Mouse (Mus musculus): ENCODE data around the gene Gadd45b.

Gene Gadd45b

GRCm38 (mm10) chr10:80935241-80935640, 5.4 kb downstream of the Gadd45b start:
- DNase-seq (ENCODE audit: low spot score) = no peak

GRCm38 (mm10) chr10:80935698-80936097, 5.8 kb downstream of the Gadd45b start:
- no peak for DNase-seq (ENCODE audit: low spot score)

- no peak for DNase-seq (ENCODE audit: low spot score)
These were observed 6.4 kb downstream of the Gadd45b start for GRCm38 (mm10) chr10:80936135-80936809.

GRCm38 (mm10) chr10:80936810-80937164, 6.9 kb downstream of the Gadd45b start:
- no peak for DNase-seq (ENCODE audit: low spot score)

GRCm38 (mm10) chr10:80937646-80938045, 7.8 kb downstream of the Gadd45b start:
- DNase-seq (ENCODE audit: low spot score) = no peak

GRCm38 (mm10) chr10:80938831-80939550, 9.1 kb downstream of the Gadd45b start:
- DNase-seq (ENCODE audit: low spot score) = no peak

- DNase-seq (ENCODE audit: low spot score) = peak; percentile 78
These were observed 9.8 kb downstream of the Gadd45b start for GRCm38 (mm10) chr10:80939671-80940070.

GRCm38 (mm10) chr10:80940320-80940987, 10.6 kb downstream of the Gadd45b start:
- no peak for DNase-seq (ENCODE audit: low spot score)

GRCm38 (mm10) chr10:80940988-80941347, 11.1 kb downstream of the Gadd45b start:
- no peak for DNase-seq (ENCODE audit: low spot score)

- DNase-seq (ENCODE audit: low spot score) = no peak
These were observed 13.0 kb downstream of the Gadd45b start for GRCm38 (mm10) chr10:80942919-80943318.

GRCm38 (mm10) chr10:80943701-80944100, 13.8 kb downstream of the Gadd45b start:
- DNase-seq (ENCODE audit: low spot score) = no peak

- DNase-seq (ENCODE audit: low spot score) = no peak
These were observed 14.4 kb downstream of the Gadd45b start for GRCm38 (mm10) chr10:80944231-80944630.

GRCm38 (mm10) chr10:80946684-80947437, 17.0 kb downstream of the Gadd45b start:
- DNase-seq (ENCODE audit: low spot score) = no peak

GRCm38 (mm10) chr10:80947802-80948201, 17.9 kb downstream of the Gadd45b start:
- no peak for DNase-seq (ENCODE audit: low spot score)

- DNase-seq (ENCODE audit: low spot score) = no peak
These were observed 18.7 kb downstream of the Gadd45b start for GRCm38 (mm10) chr10:80948570-80948969.

- DNase-seq (ENCODE audit: low spot score) = no peak
These were observed 19.2 kb downstream of the Gadd45b start for GRCm38 (mm10) chr10:80949081-80949480.

- DNase-seq (ENCODE audit: low spot score) = no peak
These were observed 20.4 kb downstream of the Gadd45b start for GRCm38 (mm10) chr10:80950314-80950713.

- no peak for DNase-seq (ENCODE audit: low spot score)
These were observed 22.0 kb downstream of the Gadd45b start for GRCm38 (mm10) chr10:80951761-80952390.

GRCm38 (mm10) chr10:80952449-80952848, 22.6 kb downstream of the Gadd45b start:
- no peak for DNase-seq (ENCODE audit: low spot score)

- no peak for DNase-seq (ENCODE audit: low spot score)
These were observed 24.5 kb downstream of the Gadd45b start for GRCm38 (mm10) chr10:80954415-80954814.

- no peak for DNase-seq (ENCODE audit: low spot score)
These were observed 25.0 kb downstream of the Gadd45b start for GRCm38 (mm10) chr10:80954843-80955242.

- no peak for DNase-seq (ENCODE audit: low spot score)
These were observed 25.7 kb downstream of the Gadd45b start for GRCm38 (mm10) chr10:80955536-80955935.

Data from left cerebral cortex, adult 11 months (tissue).